ENCODE assay signal across 10 mouse cellular contexts in genomic region chr2:179979836-179980235, GRCm38 (mm10). TPM values are rescaled to one million over a fixed set of nuclear protein-coding genes. Genes with fewer than 3 reads are reported as not detected.
DNase-seq lines count a peak whose midpoint lies in the region; ATAC-seq and TF ChIP-seq lines count a peak whose summit lies in the region.
"Had no signal": no experiment of that assay in that cellular context is flagged by ENCODE, and none has a peak within 500 bp of the region (broad histone marks: within the 10 kb centered on the region; RNA-seq: fewer than 3 reads in every experiment).

No protein-coding gene starts in this region.

- H3K4me2 ChIP-seq in heart, postnatal 0 days (ENCODE audit: low read depth, low read length): no peak overlapping the region
- H3K4me2 ChIP-seq in neural tube, embryonic 15.5 days: no peak overlapping the region

- H3K4me1 ChIP-seq in heart, postnatal 0 days (ENCODE audit: control insufficient read depth, insufficient read depth): peaks cover 32% of the 10 kb centered on the region
- H3K4me1 ChIP-seq in neural tube, embryonic 15.5 days: peaks cover 21% of the 10 kb centered on the region

- no peak for TF ChIP-seq CTCF in heart, postnatal 0 days (IDR thresholded peaks at IDR 0.05; ENCODE audit: low read depth)

- no peak for TF ChIP-seq EP300 in heart, postnatal 0 days (IDR thresholded peaks at IDR 0.05; ENCODE audit: low read depth)

- H3K27ac ChIP-seq in heart, postnatal 0 days (ENCODE audit: low read depth): peak overlapping the region; percentile 43
- H3K27ac ChIP-seq in neural tube, embryonic 15.5 days (replicated peaks): no peak overlapping the region

- H3K27me3 ChIP-seq in heart, postnatal 0 days (ENCODE audit: control insufficient read depth, insufficient read depth, low read length): no peaks in the 10 kb centered on the region
- no peaks in the 10 kb centered on the region; the same call in 1 of the 2 replicates for H3K27me3 ChIP-seq in neural tube, embryonic 15.5 days (replicated peaks)

- ATAC-seq in heart, postnatal 0 days (ENCODE audit: insufficient read depth, low read depth): peak; percentile 47
- no peak for ATAC-seq in neural tube, embryonic 15.5 days (ENCODE audit: low FRiP score)

- H3K36me3 ChIP-seq in heart, postnatal 0 days (replicated peaks; ENCODE audit: control insufficient read depth, insufficient read depth, low read length): no peaks in the 10 kb centered on the region
- no peaks in the 10 kb centered on the region for H3K36me3 ChIP-seq in neural tube, embryonic 15.5 days

- no peaks in the 10 kb centered on the region for H3K9me3 ChIP-seq in heart, postnatal 0 days (replicated peaks; ENCODE audit: control insufficient read depth, low read length)
- H3K9me3 ChIP-seq in neural tube, embryonic 15.5 days (replicated peaks): no peaks in the 10 kb centered on the region

- intact Hi-C loops in left cerebral cortex, postnatal 4 days (cut with DNase I): loop anchor here (5.0 kb wide), 1 partner anchor 62 kb away; the partner anchor contains the start of genes Psma7 and Ss18l1

- no peak overlapping the region for H3K9ac ChIP-seq in heart, postnatal 0 days (replicated peaks; ENCODE audit: low read depth, low read length)
- no peak overlapping the region for H3K9ac ChIP-seq in neural tube, embryonic 15.5 days (replicated peaks)

- H3K4me3 ChIP-seq in heart, postnatal 0 days (ENCODE audit: low read depth, low read length): no peak overlapping the region
- H3K4me3 ChIP-seq in neural tube, embryonic 15.5 days (replicated peaks): no peak overlapping the region

- WGBS in heart, postnatal 0 days: 34% methylated on average over 8 of the region's 8 CpGs
- WGBS in neural tube, embryonic 15.5 days: 62% methylated on average over 8 of the region's 8 CpGs

- peak; percentile 53 for DNase-seq in left cerebral cortex, adult 11 months (ENCODE audit: low spot score)
- DNase-seq in left cerebral cortex, postnatal 4 days: no peak
- peak; percentile 92 for DNase-seq in Muller cell, postnatal 12 days (ENCODE audit: inconsistent ontology term)
- DNase-seq in adrenal gland, postnatal 25 days: peak; percentile 25
- peak; percentile 86 for DNase-seq in heart, postnatal 0 days (ENCODE audit: low spot score)
- DNase-seq in layer of hippocampus, postnatal 25 days (ENCODE audit: extremely low spot score in 1 of 2, low spot score in 1 of 2): no peak
- DNase-seq in kidney, postnatal 10 days: no peak
- DNase-seq: cerebellum, postnatal 36 days; kidney, adult 8-10 months had no signal

RNA-seq across cellular contexts. Expression of gene Taf4, which starts 3.4 kb away (rescaled TPM):
- 10 to 100 TPM; 24.5 to 27.9 TPM for total RNA-seq in left cerebral cortex, postnatal 4 days (2021)
- 18.8 and 25.3 TPM in 2 replicates for total RNA-seq in adrenal gland, postnatal 25 days (2021)
- 4.4 and 5.9 TPM in 2 replicates for total RNA-seq in heart, postnatal 0 days (2014; rRNA removed; ENCODE audit: low replicate concordance)
- polyA plus RNA-seq in heart, postnatal 0 days (2015; fragmentation: Nextera tagmentation; extraction: Ambion mirVana): 1.8 TPM in 2 replicates
- 3.1 and 3.2 TPM in 2 replicates for polyA plus RNA-seq in neural tube, embryonic 15.5 days (2015; fragmentation: Nextera tagmentation; extraction: Ambion mirVana)
- 10 to 100 TPM; 19.4 to 21.0 TPM for total RNA-seq in layer of hippocampus, postnatal 25 days (2021)

RNA-seq across cellular contexts. Expression of gene Lsm14b, which starts 45.0 kb away (rescaled TPM):
- total RNA-seq in left cerebral cortex, postnatal 4 days (2021): 100 to 1,000 TPM; 199 to 202 TPM
- 45.1 and 47.4 TPM in 2 replicates for total RNA-seq in adrenal gland, postnatal 25 days (2021)
- 32.5 and 36.0 TPM in 2 replicates for total RNA-seq in heart, postnatal 0 days (2014; rRNA removed; ENCODE audit: low replicate concordance)
- 5.7 and 6.1 TPM in 2 replicates for polyA plus RNA-seq in heart, postnatal 0 days (2015; fragmentation: Nextera tagmentation; extraction: Ambion mirVana)
- 16.4 and 24.0 TPM in 2 replicates for polyA plus RNA-seq in neural tube, embryonic 15.5 days (2015; fragmentation: Nextera tagmentation; extraction: Ambion mirVana)
- 100 to 1,000 TPM; 101 to 108 TPM for total RNA-seq in layer of hippocampus, postnatal 25 days (2021)

Comparison
In these comparisons a context has a peak if more than half of its experiments do, and no peak if none do; other contexts are left out.
1. DNase-seq: peak in left cerebral cortex, adult 11 months (single experiment), Muller cell, postnatal 12 days (single experiment), adrenal gland, postnatal 25 days (single experiment) and heart, postnatal 0 days (single experiment); none in left cerebral cortex, postnatal 4 days (single experiment), layer of hippocampus, postnatal 25 days (0 of 2) and kidney, postnatal 10 days (single experiment).